Mouse (Mus musculus) heart, embryonic 14.5 days (tissue): ENCODE results near the gene Rgs7bp. TPM values are rescaled to one million over a fixed set of nuclear protein-coding genes. Genes with fewer than 3 reads are reported as not detected.

Experiments used
- ATAC-seq: fragments of 200-750 bp; cut with Nextera tagmentation; 2 replicates; pipeline ENCODE4 v1.8.0; 2017; ENCODE audit warnings: low read depth, moderate TSS enrichment; ENCODE audit not compliant: insufficient number of reproducible peaks, insufficient read depth, low FRiP score
- H3K27ac ChIP-seq, 2 experiments: fragments of 200-500 bp in 1 of 2; fragments of 300-500 bp in 1 of 2; sonication (generic) in 1 of 2; replicated peaks in 1 of 2; 2 replicates each; pipeline ENCODE4 v1.5.1; 2012 to 2014; ENCODE audit warnings: low read depth in 2 of 2, low read length in 2 of 2, control low read depth in 1 of 2, mild to moderate bottlenecking in 1 of 2, mixed read lengths in 1 of 2; ENCODE audit not compliant: control insufficient read depth in 1 of 2, insufficient read depth in 1 of 2
- H3K27me3 ChIP-seq: fragments of 300-500 bp; sonication (generic); 2 replicates; pipeline ENCODE4 v1.6.1; 2014; ENCODE audit warnings: mild to moderate bottlenecking, low read length, control low read depth; ENCODE audit not compliant: control insufficient read depth, insufficient read depth
- H3K36me3 ChIP-seq: fragments of 300-500 bp; sonication (generic); 2 replicates; pipeline ENCODE4 v1.6.1; 2014; ENCODE audit warnings: mild to moderate bottlenecking, control low read depth, low read length, mixed read lengths; ENCODE audit not compliant: control insufficient read depth, insufficient read depth
- H3K4me1 ChIP-seq, 2 experiments: fragments of 200-500 bp in 1 of 2; fragments of 300-500 bp in 1 of 2; sonication (generic) in 1 of 2; 2 replicates each; pipeline ENCODE4 v1.6.1; 2012 to 2014; ENCODE audit warnings: low read length in 2 of 2, control low read depth in 1 of 2, mixed read lengths in 1 of 2; ENCODE audit not compliant: control insufficient read depth in 2 of 2, insufficient read depth in 2 of 2
- H3K4me2 ChIP-seq: fragments of 300-500 bp; sonication (generic); 2 replicates; pipeline ENCODE4 v1.6.1; 2014; ENCODE audit warnings: mild to moderate bottlenecking, low read length
- H3K4me3 ChIP-seq, 2 experiments: fragments of 200-500 bp in 1 of 2; fragments of 300-500 bp in 1 of 2; sonication (generic) in 1 of 2; 2 replicates each; pipeline ENCODE4 v1.5.1; 2012 to 2014; ENCODE audit warnings: low read length in 2 of 2, mild to moderate bottlenecking in 2 of 2, control low read depth in 1 of 2, low read depth in 1 of 2, moderate library complexity in 1 of 2; ENCODE audit not compliant: control insufficient read depth in 1 of 2, insufficient read depth in 1 of 2
- H3K9ac ChIP-seq: fragments of 300-500 bp; sonication (generic); 2 replicates; pipeline ENCODE4 v1.6.1; 2014; ENCODE audit warnings: mild to moderate bottlenecking, low read length
- H3K9me3 ChIP-seq: fragments of 300-500 bp; sonication (generic); 2 replicates; pipeline ENCODE4 v1.6.1; 2016; ENCODE audit warnings: low read length, control low read depth; ENCODE audit not compliant: control insufficient read depth
- WGBS: fragments of 180-500 bp; shearing (Covaris S2); extraction: QIAGEN DNeasy Blood & Tissue Kit; methylation state at CpG from one replicate; pipeline ENCODE4 v1.1.7; 2014; 5-methylcytosine and 5-hydroxymethylcytosine counted together
- polyA plus RNA-seq: library from polyadenylated mRNA; unstranded; fragments of >200 nt; fragmentation: Nextera tagmentation; extraction: Ambion mirVana; gene quantifications from 2 replicates; pipeline ENCODE4 v1.2.1, GENCODE M21; 2014

The Rgs7bp gene
- polyA plus RNA-seq, 1 experiment from 2014 or later: 3.7 TPM

DNA sequence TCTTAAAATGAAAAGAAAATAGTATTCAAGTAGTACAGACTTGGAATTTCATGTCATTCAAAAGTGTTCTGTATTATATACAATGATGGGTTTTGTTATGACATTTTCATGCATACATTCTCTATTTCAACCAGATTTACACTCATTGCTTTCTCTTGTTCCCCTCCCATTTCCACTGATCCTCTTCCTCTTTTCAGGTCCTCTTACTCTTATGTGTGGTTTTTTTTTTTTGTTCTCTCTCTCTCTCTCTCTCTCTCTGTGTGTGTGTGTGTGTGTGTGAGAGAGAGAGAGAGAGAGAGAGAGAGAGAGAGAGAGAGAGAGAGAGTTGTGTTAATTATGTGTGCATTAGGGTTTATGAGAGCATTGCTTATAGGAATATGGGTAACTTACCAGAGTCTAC is 11.4 kb upstream of the Rgs7bp start:
- Histone ChIP-seq H3K9ac (no peak overlapping the region), H3K27ac (no peak overlapping the region), H3K9me3 (no peaks in the 10 kb centered on the region), H3K27me3 (no peaks in the 10 kb centered on the region), H3K4me1 (no peaks in the 10 kb centered on the region), H3K36me3 (no peaks in the 10 kb centered on the region), H3K4me3 (no peak overlapping the region), H3K4me2 (no peak overlapping the region)
- ATAC-seq: no peak

- Histone ChIP-seq H3K27me3 (no peaks in the 10 kb centered on the region), H3K9ac (peak overlapping the region; percentile 81; the same call in 1 of the 2 replicates), H3K27ac (peak overlapping the region; percentile 56 to 72; a peak in 2 of 4 replicates), H3K9me3 (no peaks in the 10 kb centered on the region), H3K4me3 (peak overlapping the region in 1 of 2 experiments; percentile 53; a peak in 2 of 4 replicates), H3K36me3 (no peaks in the 10 kb centered on the region), H3K4me1 (peaks cover 2 to 6% of the 10 kb centered on the region in 2 experiments), H3K4me2 (peak overlapping the region; percentile 92)
- ATAC-seq: peak; percentile 19; the same call in 1 of the 2 replicates
- 17% methylated on average over 5 of the region's 5 CpGs for WGBS
Observed at GRCm38 (mm10) chr13:105055374-105055773, 644 bp upstream of the Rgs7bp start.

DNA sequence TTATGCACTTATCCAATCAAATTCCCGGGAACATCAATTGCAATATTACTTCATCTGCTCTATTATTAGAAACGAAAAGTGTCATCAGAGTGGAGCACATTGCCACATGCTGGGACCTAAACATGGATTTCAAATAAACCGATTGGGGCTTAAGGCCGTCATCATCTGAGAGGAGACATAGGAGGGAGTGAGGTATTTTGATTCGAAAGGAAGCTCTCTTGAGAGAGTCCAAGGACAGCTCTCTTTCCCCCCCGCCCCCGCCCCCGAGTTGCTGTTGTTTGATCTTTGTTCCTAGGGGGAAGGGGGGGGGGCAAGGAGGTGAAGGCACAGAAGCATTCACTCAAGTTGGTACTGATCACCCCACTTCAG is 195 bp upstream of the Rgs7bp start:
- H3K36me3 ChIP-seq: no peaks in the 10 kb centered on the region
- peak overlapping the region; percentile 81 for H3K9ac ChIP-seq
- WGBS: 1% methylated on average over 6 of the region's 8 CpGs
- H3K4me2 ChIP-seq: peak overlapping the region; percentile 92
- H3K9me3 ChIP-seq: no peaks in the 10 kb centered on the region
- peak overlapping the region; percentile 56 to 72; a peak in 2 of 4 replicates for H3K27ac ChIP-seq
- peak overlapping the region; percentile 53 to 70 for H3K4me3 ChIP-seq
- no peaks in the 10 kb centered on the region for H3K27me3 ChIP-seq
- ATAC-seq: no peak; the same call in 1 of the 2 replicates
- H3K4me1 ChIP-seq: peaks cover 2 to 6% of the 10 kb centered on the region in 2 experiments

DNA sequence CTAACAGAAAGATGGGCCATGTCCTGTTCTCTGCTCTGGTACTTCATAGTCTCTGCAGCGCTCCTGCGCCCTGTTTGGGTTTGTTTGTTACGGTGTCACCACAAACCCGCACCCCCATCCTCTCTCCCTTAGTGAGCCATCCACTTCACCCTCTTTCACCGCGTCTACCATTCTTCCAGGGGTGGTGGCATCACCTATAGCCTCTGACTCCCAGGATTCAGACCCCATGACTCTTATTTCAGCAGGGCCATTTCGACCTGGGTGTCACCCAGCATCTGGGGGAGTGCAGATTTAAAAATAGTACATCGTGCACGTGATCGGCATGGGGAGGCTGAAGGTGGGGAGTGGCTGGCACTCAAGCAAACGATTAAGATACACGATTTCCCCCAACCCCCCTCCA is 1.1 kb downstream of the Rgs7bp start:
- peak overlapping the region; percentile 64 to 72; a peak in 3 of 4 replicates for H3K27ac ChIP-seq
- no peak for ATAC-seq
- 2% methylated on average over 12 of the region's 12 CpGs for whole genome bisulfite sequencing

GRCm38 (mm10) chr13:105051432-105051831 is 3.3 kb downstream of the Rgs7bp start:
- Histone ChIP-seq H3K4me1 (peaks cover 7 to 8% of the 10 kb centered on the region in 2 experiments), H3K27me3 (no peaks in the 10 kb centered on the region), H3K9me3 (no peaks in the 10 kb centered on the region), H3K4me2 (peak overlapping the region; percentile 14; the same call in 1 of the 2 replicates), H3K9ac (no peak overlapping the region), H3K27ac (no peak overlapping the region), H3K4me3 (no peak overlapping the region), H3K36me3 (no peaks in the 10 kb centered on the region)
- WGBS: 38% methylated on average over 6 of the region's 6 CpGs
- ATAC-seq: no peak

More for the DNA sequence above, 1.1 kb downstream of the Rgs7bp start:
- H3K27me3 ChIP-seq: no peaks in the 10 kb centered on the region
- H3K9ac ChIP-seq: peak overlapping the region; percentile 81
- no peaks in the 10 kb centered on the region for H3K9me3 ChIP-seq
- no peaks in the 10 kb centered on the region for H3K36me3 ChIP-seq
- peak overlapping the region; percentile 92 for H3K4me2 ChIP-seq
- peaks cover 2 to 6% of the 10 kb centered on the region in 2 experiments for H3K4me1 ChIP-seq
- H3K4me3 ChIP-seq: peak overlapping the region; percentile 53 to 70

GRCm38 (mm10) chr13:105048662-105049061 is 6.1 kb downstream of the Rgs7bp start:
- Histone ChIP-seq H3K4me3 (no peak overlapping the region), H3K9ac (no peak overlapping the region), H3K9me3 (no peaks in the 10 kb centered on the region), H3K27ac (0 out of 4 replicates have a peak overlapping the region, but pooled peaks of 1 of the 2 experiments have one; percentile 29), H3K36me3 (no peaks in the 10 kb centered on the region), H3K27me3 (no peaks in the 10 kb centered on the region), H3K4me2 (no peak overlapping the region), H3K4me1 (peaks cover 2 to 7% of the 10 kb centered on the region in 2 experiments; a peak in 2 of 4 replicates)
- peak; percentile 67; the same call in 1 of the 2 replicates for ATAC-seq
- WGBS: 42% methylated on average over 8 of the region's 8 CpGs

DNA sequence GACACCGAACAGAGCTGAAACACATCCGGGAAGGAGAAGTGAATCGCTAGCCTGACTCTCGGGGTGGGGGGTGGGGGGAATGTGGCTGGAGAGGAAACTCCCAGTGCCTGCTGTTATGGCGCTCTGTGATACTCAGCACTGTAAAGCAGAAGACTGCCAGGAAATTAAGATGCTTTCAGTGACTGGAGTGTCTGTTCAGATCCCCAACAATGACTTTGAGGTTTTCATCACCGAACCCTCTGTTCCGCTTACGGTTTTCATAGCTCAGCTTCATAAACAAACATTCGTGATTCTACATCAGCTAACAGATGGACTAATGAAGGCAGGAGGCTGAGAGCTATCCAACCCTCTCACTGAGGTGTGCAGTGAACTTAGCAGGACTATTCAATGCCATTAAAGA is 7.4 kb downstream of the Rgs7bp start:
- H3K27ac ChIP-seq: peak overlapping the region; percentile 55 to 58; a peak in 3 of 4 replicates
- 47% methylated on average over 9 of the region's 9 CpGs for WGBS
- peak overlapping the region; percentile 1 to 20; a peak in 1 of 4 replicates for H3K4me3 ChIP-seq
- H3K27me3 ChIP-seq: no peaks in the 10 kb centered on the region
- H3K36me3 ChIP-seq: no peaks in the 10 kb centered on the region
- no peak for ATAC-seq
- peak overlapping the region; percentile 47 for H3K4me2 ChIP-seq
- no peaks in the 10 kb centered on the region for H3K9me3 ChIP-seq
- peaks cover 2 to 5% of the 10 kb centered on the region in 2 experiments; a peak in 2 of 4 replicates for H3K4me1 ChIP-seq
- no peak overlapping the region; the same call in 1 of the 2 replicates for H3K9ac ChIP-seq

GRCm38 (mm10) chr13:105043882-105044281 is 10.8 kb downstream of the Rgs7bp start:
- Histone ChIP-seq H3K9me3 (no peaks in the 10 kb centered on the region), H3K4me1 (peaks cover 2 to 5% of the 10 kb centered on the region in 2 experiments; a peak in 2 of 4 replicates), H3K4me2 (no peak overlapping the region), H3K27me3 (no peaks in the 10 kb centered on the region), H3K27ac (no peak overlapping the region), H3K36me3 (no peaks in the 10 kb centered on the region), H3K4me3 (no peak overlapping the region), H3K9ac (no peak overlapping the region)
- ATAC-seq: no peak
- WGBS: 62% methylated on average over 3 of the region's 3 CpGs
